Mouse (Mus musculus) stomach, embryonic 15.5 days (tissue): Measurements from ENCODE around the gene Nqo1. TPM values are rescaled to one million over a fixed set of nuclear protein-coding genes. Genes with fewer than 3 reads are reported as not detected.

Experiments
- ATAC-seq: fragments of 200-750 bp; cut with Nextera tagmentation; 2 replicates; pipeline ENCODE4 v1.8.0; 2017; ENCODE audit warnings: low read depth, moderate number of reproducible peaks, moderate TSS enrichment; ENCODE audit not compliant: insufficient read depth, low FRiP score
- H3K27ac ChIP-seq: fragments of 300-500 bp; sonication (generic); 2 replicates; pipeline ENCODE4 v1.5.1; 2015; ENCODE audit warnings: mild to moderate bottlenecking, inconsistent platforms
- H3K27me3 ChIP-seq: fragments of 300-500 bp; sonication (generic); replicated peaks from 2 replicates; pipeline ENCODE4 v1.6.1; 2015; ENCODE audit warnings: inconsistent platforms
- H3K36me3 ChIP-seq: fragments of 300-500 bp; sonication (generic); 2 replicates; pipeline ENCODE4 v1.6.1; 2015; ENCODE audit warnings: inconsistent platforms
- H3K4me1 ChIP-seq: fragments of 300-500 bp; sonication (generic); 2 replicates; pipeline ENCODE4 v1.6.1; 2015; ENCODE audit warnings: inconsistent platforms
- H3K4me2 ChIP-seq: fragments of 300-500 bp; sonication (generic); 2 replicates; pipeline ENCODE4 v1.6.1; 2015; ENCODE audit warnings: mild to moderate bottlenecking, inconsistent platforms
- H3K4me3 ChIP-seq: fragments of 300-500 bp; sonication (generic); replicated peaks from 2 replicates; pipeline ENCODE4 v1.5.1; 2015; ENCODE audit warnings: inconsistent platforms
- H3K9ac ChIP-seq: fragments of 300-500 bp; sonication (generic); 2 replicates; pipeline ENCODE4 v1.6.1; 2015; ENCODE audit warnings: inconsistent platforms
- H3K9me3 ChIP-seq: fragments of 300-500 bp; sonication (generic); 2 replicates; pipeline ENCODE4 v1.6.1; 2016; ENCODE audit warnings: inconsistent platforms
- WGBS: fragments of 180-500 bp; shearing (Covaris S2); methylation state at CpG from one replicate; pipeline ENCODE4 v1.1.7; 2015; 5-methylcytosine and 5-hydroxymethylcytosine counted together
- polyA plus RNA-seq: library from polyadenylated mRNA; unstranded; fragments of >200 nt; fragmentation: Nextera tagmentation; extraction: Ambion mirVana; gene quantifications from 2 replicates; pipeline ENCODE4 v1.2.1, GENCODE M21; 2015

Gene Nqo1
- 15.7 and 16.3 TPM in 2 replicates for polyA plus RNA-seq

DNA sequence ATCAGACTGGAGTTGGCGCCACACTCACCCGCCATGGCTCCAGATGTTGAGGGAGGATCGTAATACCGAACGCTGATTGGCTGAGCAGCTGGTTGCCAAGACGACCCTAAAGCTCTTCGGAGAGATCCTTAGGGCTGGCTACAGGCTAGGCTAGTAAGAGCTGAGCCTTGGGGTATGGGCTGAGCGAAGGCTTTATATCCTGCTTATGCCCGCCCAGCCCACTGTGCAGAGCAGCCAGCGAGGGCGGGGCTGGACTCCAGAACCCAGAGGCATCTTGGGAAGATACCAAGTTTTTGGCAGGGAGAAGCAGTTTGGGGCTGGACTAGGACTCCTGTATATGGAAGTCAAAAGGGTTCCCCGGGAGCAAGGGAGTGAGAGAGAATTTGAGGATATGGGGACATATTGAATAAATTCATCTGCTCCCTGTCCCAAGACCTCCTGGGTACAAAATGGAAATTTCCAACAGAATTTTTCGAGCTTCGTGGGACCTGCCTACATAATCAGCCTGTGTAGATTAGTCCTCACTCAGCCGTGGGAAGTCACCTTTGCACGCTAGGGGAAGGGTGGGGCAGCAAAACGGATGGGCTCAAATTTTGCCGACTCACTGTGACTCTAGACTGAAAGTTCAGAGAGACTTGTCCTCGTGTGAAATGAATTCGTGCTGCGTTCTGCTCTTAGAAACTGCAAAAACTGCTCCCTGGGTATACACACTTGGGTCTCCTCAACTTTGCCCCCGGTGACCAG lies at the start of gene Nqo1:
TSS of gene Nqo1 (minus strand) at position 169 of the 744 bp plus-strand sequence.
- H3K27me3 ChIP-seq = no peaks in the 10 kb centered on the region
- peak within 1 kb of the TSS; percentile 31 for H3K27ac ChIP-seq
- no peaks in the 10 kb centered on the region for H3K9me3 ChIP-seq
- peak within 1 kb of the TSS; percentile 58 for H3K4me2 ChIP-seq
- H3K9ac ChIP-seq = no peak within 1 kb of the TSS
- H3K4me3 ChIP-seq = peak within 1 kb of the TSS; percentile 37
- WGBS = 10% methylated on average over 22 of the region's 22 CpGs
- no peaks in the 10 kb centered on the region for H3K36me3 ChIP-seq
- ATAC-seq = peak; percentile 95
- peaks cover 14% of the 10 kb centered on the region; the same call in 1 of the 2 replicates for H3K4me1 ChIP-seq

DNA sequence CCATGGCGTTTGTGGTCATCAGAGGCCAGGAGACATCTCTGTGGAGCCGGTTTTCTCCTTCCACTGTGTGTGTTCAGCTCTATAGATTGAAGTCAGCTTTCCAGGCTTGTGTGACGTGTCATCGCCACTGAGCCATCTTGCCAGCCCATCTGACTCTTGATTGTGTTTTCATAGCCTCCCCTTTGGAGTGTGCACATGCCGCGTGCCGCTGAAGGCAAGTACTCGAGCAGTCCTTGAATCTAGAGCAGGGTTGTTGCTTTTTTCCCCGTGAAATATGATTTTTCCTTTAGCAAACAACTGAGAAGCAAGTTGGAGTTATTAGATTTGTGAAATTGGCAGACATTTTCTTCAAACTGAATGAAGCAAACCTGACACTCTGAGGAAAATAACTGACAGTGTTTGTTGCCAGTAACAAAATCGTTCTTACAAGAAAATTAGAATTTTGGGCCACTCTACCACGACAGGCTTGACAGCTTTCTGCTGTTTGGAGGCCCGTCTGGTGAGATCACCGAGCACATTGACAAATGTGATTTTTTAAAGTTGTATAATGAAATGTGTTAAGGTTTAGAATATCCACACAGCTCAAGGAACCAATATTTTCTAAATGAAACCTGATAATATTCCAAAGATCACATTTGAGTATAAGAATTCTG lies 48.5 kb upstream of the Nqo1 start:
- Histone ChIP-seq H3K27ac (no peak overlapping the region), H3K9ac (no peak overlapping the region), H3K4me3 (no peak overlapping the region), H3K4me1 (0 out of 2 replicates have a peak, but pooled peaks cover 3% of the 10 kb centered on the region), H3K27me3 (no peaks in the 10 kb centered on the region), H3K36me3 (peaks cover 7% of the 10 kb centered on the region; the same call in 1 of the 2 replicates), H3K4me2 (no peak overlapping the region), H3K9me3 (no peaks in the 10 kb centered on the region)
- no peak for ATAC-seq
- 79% methylated on average over 13 of the region's 13 CpGs for WGBS

DNA sequence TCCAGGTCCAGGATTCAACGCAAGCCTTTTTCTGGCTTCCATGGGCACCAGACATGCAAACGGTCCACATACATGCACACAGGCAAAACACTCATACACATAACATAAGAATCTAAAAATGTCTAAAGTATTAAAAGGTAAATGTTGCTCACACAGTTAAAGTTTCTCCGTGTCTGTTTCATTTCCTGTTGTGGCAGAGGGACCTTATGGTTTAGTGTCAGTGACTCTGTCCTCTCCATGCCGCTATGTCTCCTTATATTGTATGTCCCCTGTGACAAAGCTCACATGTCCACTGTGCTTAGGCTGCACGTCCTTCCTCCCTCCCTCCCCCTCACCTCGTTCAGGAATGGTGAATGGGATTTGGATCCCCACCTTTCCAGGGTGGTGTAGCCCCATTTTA lies 46.6 kb upstream of the Nqo1 start:
- Histone ChIP-seq H3K4me3 (no peak overlapping the region), H3K4me2 (no peak overlapping the region), H3K27ac (no peak overlapping the region), H3K4me1 (0 out of 2 replicates have a peak, but pooled peaks cover 3% of the 10 kb centered on the region), H3K9ac (no peak overlapping the region), H3K36me3 (peaks cover 7% of the 10 kb centered on the region; the same call in 1 of the 2 replicates), H3K27me3 (no peaks in the 10 kb centered on the region), H3K9me3 (no peaks in the 10 kb centered on the region)
- 76% methylated on average over 6 of the region's 6 CpGs for WGBS
- no peak for ATAC-seq

DNA sequence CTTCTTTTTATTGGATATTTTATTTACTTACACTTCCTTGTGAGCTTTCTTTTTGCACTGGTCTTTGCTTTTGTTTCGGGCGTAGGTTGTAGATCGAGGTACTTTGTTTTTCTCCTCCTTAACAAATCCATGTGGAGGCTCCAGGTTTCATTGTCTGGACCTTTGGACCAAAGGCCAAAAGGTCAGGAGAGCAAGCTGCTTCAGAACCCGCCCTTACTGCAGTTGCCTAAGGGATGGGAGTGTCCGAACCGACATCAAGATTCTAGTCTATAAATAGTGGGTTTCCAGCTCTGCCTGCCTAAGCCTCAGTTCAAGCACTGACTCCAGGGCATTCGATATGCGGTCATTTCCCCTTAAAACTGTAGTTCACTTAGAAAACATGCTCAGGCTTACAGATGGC lies 46.1 kb upstream of the Nqo1 start:
- Histone ChIP-seq H3K9ac (no peak overlapping the region), H3K27me3 (no peaks in the 10 kb centered on the region), H3K36me3 (peaks cover 7% of the 10 kb centered on the region; the same call in 1 of the 2 replicates), H3K4me3 (no peak overlapping the region), H3K4me2 (no peak overlapping the region), H3K9me3 (no peaks in the 10 kb centered on the region), H3K4me1 (0 out of 2 replicates have a peak, but pooled peaks cover 3% of the 10 kb centered on the region), H3K27ac (no peak overlapping the region)
- WGBS = 60% methylated on average over 8 of the region's 8 CpGs
- no peak for ATAC-seq

DNA sequence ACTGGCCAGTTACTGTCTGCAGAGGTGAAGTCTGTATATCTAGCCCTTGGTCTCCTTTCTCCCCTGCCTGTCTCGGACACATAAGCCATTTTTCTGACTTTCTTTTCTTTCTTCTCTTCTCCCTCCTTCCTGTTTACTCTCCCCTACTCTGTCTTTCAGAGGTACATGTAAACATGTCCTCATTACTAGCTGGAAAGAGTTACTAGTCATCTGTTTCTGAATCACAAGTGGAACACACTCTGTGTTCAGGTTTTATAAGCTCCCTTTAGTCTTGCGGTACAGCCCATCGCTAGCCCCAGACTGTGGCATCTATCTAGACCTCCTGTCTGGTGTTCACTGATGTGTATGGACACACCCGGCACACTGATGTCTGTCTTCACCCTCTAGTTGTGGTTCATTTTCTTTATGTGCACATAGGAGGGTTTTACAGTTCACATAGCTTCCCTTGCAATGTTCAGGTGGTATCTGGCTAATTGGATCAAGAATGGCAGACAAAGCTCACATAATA lies 45.4 kb upstream of the Nqo1 start:
- Histone ChIP-seq H3K27me3 (no peaks in the 10 kb centered on the region), H3K4me3 (no peak overlapping the region), H3K4me1 (0 out of 2 replicates have a peak, but pooled peaks cover 3% of the 10 kb centered on the region), H3K9me3 (no peaks in the 10 kb centered on the region), H3K4me2 (no peak overlapping the region), H3K36me3 (peaks cover 2% of the 10 kb centered on the region; the same call in 1 of the 2 replicates), H3K27ac (no peak overlapping the region), H3K9ac (no peak overlapping the region)
- WGBS = 72% methylated on average over 4 of the region's 4 CpGs
- ATAC-seq = no peak

DNA sequence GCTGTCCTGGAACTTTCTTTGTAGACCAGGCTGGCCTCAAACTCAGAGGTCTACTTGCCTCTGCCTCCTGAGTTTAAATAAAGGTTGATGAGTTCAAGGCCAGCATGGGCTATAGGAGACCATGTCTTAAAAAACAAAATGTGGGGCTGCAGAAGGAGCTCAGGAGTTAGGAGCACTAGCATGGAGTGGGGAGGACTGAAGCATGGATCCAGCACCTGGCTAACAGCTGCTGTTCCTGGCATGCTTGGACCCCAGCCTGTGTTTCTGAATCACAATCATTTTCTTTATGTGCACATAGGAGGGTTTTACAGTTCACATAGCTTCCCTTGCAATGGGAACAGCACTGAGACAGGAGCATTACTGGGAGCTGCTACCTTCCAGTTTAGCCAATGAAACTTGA lies 44.7 kb upstream of the Nqo1 start:
- H3K4me3 ChIP-seq = no peak overlapping the region
- no peak for ATAC-seq
- H3K36me3 ChIP-seq = no peaks in the 10 kb centered on the region
- H3K4me2 ChIP-seq = no peak overlapping the region
- 0 out of 2 replicates have a peak, but pooled peaks cover 3% of the 10 kb centered on the region for H3K4me1 ChIP-seq
- H3K9me3 ChIP-seq = no peaks in the 10 kb centered on the region
- no peaks in the 10 kb centered on the region for H3K27me3 ChIP-seq
- no peak overlapping the region for H3K27ac ChIP-seq
- no peak overlapping the region for H3K9ac ChIP-seq

DNA sequence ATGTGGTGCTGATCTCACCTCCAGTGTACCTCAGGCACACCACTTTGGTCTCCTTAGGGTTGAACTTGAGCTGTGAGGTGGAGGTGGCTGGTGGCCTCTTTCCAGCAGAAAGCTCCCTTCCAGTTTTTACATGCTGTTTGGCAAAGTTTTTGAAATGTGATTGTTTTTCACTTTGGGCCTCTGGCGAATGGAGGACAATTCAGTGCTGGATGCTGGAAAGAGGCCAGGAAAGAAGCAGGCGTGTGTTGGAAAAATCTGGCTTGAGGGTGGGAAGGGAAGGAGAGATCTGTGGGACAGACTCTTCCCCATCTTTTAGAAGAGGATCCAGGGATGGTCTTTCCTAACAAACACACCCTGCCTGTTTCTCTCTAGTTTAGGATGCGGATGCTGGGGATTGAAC lies 41.6 kb upstream of the Nqo1 start:
- no peaks in the 10 kb centered on the region for H3K36me3 ChIP-seq
- H3K4me1 ChIP-seq = 0 out of 2 replicates have a peak, but pooled peaks cover 3% of the 10 kb centered on the region
- H3K9ac ChIP-seq = no peak overlapping the region
- no peaks in the 10 kb centered on the region for H3K27me3 ChIP-seq
- H3K27ac ChIP-seq = no peak overlapping the region
- no peak overlapping the region for H3K4me3 ChIP-seq
- H3K4me2 ChIP-seq = no peak overlapping the region
- ATAC-seq = no peak
- no peaks in the 10 kb centered on the region for H3K9me3 ChIP-seq
- WGBS = 62% methylated on average over 3 of the region's 3 CpGs

DNA sequence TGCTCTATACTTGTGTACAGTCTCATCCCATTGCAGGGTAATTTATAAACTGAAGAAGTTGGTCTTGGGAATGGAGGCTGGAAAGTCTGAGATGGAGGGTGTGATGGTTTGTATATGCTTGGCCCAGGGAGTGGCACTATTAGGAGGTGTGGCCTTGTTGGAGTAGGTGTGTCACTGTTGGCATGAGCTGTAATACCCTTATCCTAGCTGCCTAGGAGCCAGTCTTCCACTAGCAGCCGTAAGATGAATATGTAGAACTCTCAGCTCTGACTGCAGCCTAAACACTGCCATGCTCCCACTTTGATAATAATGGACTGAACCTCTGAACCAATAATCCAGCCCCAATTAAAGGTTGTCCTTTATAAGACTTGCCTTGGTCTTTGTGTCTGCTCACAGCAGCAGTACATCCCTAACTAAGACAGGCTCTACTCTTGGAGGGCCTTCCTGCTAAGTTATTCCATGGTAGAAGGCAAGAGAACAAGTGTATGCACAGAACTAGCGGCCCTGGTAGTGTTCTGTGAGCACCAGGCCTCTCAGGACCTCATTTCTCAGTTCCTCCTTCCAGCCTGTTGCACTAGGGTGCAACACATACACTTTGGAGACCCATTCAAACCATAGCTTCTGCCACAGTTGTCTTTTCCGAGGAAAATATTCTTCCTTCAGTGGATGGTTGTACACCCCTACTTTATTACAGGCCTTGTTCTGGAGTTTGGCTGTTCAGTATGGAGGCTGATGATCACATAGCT lies 37.0 kb upstream of the Nqo1 start:
- Histone ChIP-seq H3K9ac (no peak overlapping the region), H3K4me3 (no peak overlapping the region), H3K36me3 (no peaks in the 10 kb centered on the region), H3K27me3 (no peaks in the 10 kb centered on the region), H3K9me3 (no peaks in the 10 kb centered on the region), H3K4me2 (no peak overlapping the region), H3K4me1 (peaks cover 8% of the 10 kb centered on the region; the same call in 1 of the 2 replicates), H3K27ac (no peak overlapping the region)
- 84% methylated on average over 3 of the region's 3 CpGs for WGBS
- no peak for ATAC-seq

DNA sequence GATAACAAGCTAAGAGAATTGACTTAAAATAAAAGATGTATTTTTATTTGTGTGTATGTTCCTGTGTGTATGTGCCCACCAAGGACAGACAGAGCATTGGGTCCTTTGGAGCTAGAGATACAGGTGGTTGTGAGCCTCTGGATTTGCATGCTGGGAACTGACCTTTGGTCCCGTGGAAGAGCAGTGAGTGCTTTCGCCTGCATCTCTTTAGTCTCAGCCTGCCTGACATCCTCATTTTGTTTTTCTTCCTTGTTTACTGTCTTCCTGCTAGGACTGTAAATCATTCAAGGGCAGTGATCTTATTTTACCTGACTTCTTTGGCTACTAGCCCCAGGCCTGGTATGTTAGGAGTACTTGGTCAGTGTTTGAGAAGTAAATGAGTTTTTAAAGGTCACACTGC lies 34.7 kb upstream of the Nqo1 start:
- no peak overlapping the region for H3K9ac ChIP-seq
- no peak overlapping the region for H3K27ac ChIP-seq
- no peak overlapping the region for H3K4me2 ChIP-seq
- H3K36me3 ChIP-seq = no peaks in the 10 kb centered on the region
- H3K4me1 ChIP-seq = peaks cover 8% of the 10 kb centered on the region; the same call in 1 of the 2 replicates
- 65% methylated on average over 2 of the region's 2 CpGs for WGBS
- H3K4me3 ChIP-seq = no peak overlapping the region
- ATAC-seq = no peak
- no peaks in the 10 kb centered on the region for H3K9me3 ChIP-seq
- no peaks in the 10 kb centered on the region for H3K27me3 ChIP-seq

DNA sequence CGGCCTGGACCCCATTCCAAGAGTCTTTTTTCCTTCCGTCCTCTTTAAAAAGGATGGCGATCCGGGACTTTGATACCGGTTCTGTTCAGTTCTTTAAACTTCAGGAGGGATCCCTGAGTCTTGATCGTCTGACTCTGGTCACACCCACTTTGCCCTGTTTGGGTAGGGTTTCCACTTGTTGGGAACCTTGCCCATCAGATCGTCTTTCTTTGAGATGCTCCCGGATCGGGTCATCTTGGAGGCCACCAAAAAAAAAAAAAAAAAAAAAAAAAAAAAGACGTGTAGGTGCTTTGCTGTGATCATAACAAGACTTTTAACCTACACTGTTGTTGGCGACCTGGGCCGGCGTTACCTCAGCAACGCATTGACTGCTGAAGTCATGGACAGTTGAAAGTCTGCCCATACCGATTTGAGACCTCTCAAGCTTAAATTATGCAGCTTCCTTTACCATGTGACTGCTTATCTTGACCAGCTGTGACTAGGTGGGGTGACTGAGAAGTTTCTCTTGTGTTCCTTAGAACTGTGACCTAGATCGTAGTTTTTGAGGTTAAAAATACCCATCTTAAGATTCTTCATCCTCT lies 33.9 kb upstream of the Nqo1 start:
- 8% methylated on average over 16 of the region's 16 CpGs for WGBS
- ATAC-seq = peak; percentile 65
- H3K9me3 ChIP-seq = no peaks in the 10 kb centered on the region

More for the DNA sequence above, 33.9 kb upstream of the Nqo1 start:
- H3K27ac ChIP-seq = peak overlapping the region; percentile 92
- peak overlapping the region; percentile 94 for H3K9ac ChIP-seq
- peak overlapping the region; percentile 92 for H3K4me3 ChIP-seq
- H3K4me1 ChIP-seq = peaks cover 8% of the 10 kb centered on the region; the same call in 1 of the 2 replicates
- H3K4me2 ChIP-seq = peak overlapping the region; percentile 77
- H3K36me3 ChIP-seq = no peaks in the 10 kb centered on the region
- no peaks in the 10 kb centered on the region for H3K27me3 ChIP-seq
